Mouse (Mus musculus) lung, embryonic 15.5 days (tissue): ENCODE measurements around the gene Chst15. TPM values are rescaled to one million over a fixed set of nuclear protein-coding genes. Genes with fewer than 3 reads are reported as not detected.

ENCODE experiments used
- ATAC-seq: fragments of 200-750 bp; cut with Nextera tagmentation; 2 replicates; pipeline ENCODE4 v1.8.0; 2017; ENCODE audit warnings: moderate number of reproducible peaks, borderline replicate concordance; ENCODE audit not compliant: low FRiP score, low TSS enrichment; ENCODE audit errors: extremely low read depth
- H3K27ac ChIP-seq: fragments of 300-500 bp; sonication (generic); 2 replicates; pipeline ENCODE4 v1.5.1; 2015; ENCODE audit warnings: moderate library complexity, mild to moderate bottlenecking, inconsistent platforms
- H3K27me3 ChIP-seq: fragments of 300-500 bp; sonication (generic); 2 replicates; pipeline ENCODE4 v1.6.1; 2015; ENCODE audit warnings: inconsistent platforms
- H3K36me3 ChIP-seq: fragments of 300-500 bp; sonication (generic); 2 replicates; pipeline ENCODE4 v1.6.1; 2015; ENCODE audit warnings: inconsistent platforms
- H3K4me1 ChIP-seq: fragments of 300-500 bp; sonication (generic); 2 replicates; pipeline ENCODE4 v1.6.1; 2015; ENCODE audit warnings: inconsistent platforms
- H3K4me2 ChIP-seq: fragments of 300-500 bp; sonication (generic); 2 replicates; pipeline ENCODE4 v1.6.1; 2015; ENCODE audit warnings: inconsistent platforms, mild to moderate bottlenecking, moderate library complexity
- H3K4me3 ChIP-seq: fragments of 300-500 bp; sonication (generic); 2 replicates; pipeline ENCODE4 v1.5.1; 2015; ENCODE audit warnings: mild to moderate bottlenecking, inconsistent platforms
- H3K9ac ChIP-seq: fragments of 300-500 bp; sonication (generic); 2 replicates; pipeline ENCODE4 v1.6.1; 2015; ENCODE audit warnings: inconsistent platforms
- H3K9me3 ChIP-seq: fragments of 300-500 bp; sonication (generic); 2 replicates; pipeline ENCODE4 v1.6.1; 2016; ENCODE audit warnings: inconsistent platforms
- WGBS: fragments of 180-500 bp; shearing (Covaris S2); methylation state at CpG from one replicate; pipeline ENCODE4 v1.1.7; 2015; 5-methylcytosine and 5-hydroxymethylcytosine counted together
- polyA plus RNA-seq: library from polyadenylated mRNA; unstranded; fragments of >200 nt; fragmentation: Nextera tagmentation; extraction: Ambion mirVana; gene quantifications from 2 replicates; pipeline ENCODE4 v1.2.1, GENCODE M21; 2015

Chst15 gene
- polyA plus RNA-seq, 1 experiment from 2014 or later: 20.3 TPM

- no peak overlapping the region for H3K4me2 ChIP-seq
- no peak for ATAC-seq
- H3K9ac ChIP-seq: no peak overlapping the region
- no peak overlapping the region for H3K4me3 ChIP-seq
- no peaks in the 10 kb centered on the region for H3K36me3 ChIP-seq
- no peaks in the 10 kb centered on the region for H3K27me3 ChIP-seq
- no peak overlapping the region for H3K27ac ChIP-seq
- H3K4me1 ChIP-seq: peaks cover 28% of the 10 kb centered on the region
- 47% methylated on average over 10 of the region's 10 CpGs for WGBS
- H3K9me3 ChIP-seq: no peaks in the 10 kb centered on the region
Measured at GRCm38 (mm10) chr7:132249563-132250119, 67.4 kb downstream of the Chst15 start.

GRCm38 (mm10) chr7:132247567-132247966 lies 69.5 kb downstream of the Chst15 start:
- WGBS: 28% methylated on average over 11 of the region's 11 CpGs
- H3K4me2 ChIP-seq: no peak overlapping the region
- no peaks in the 10 kb centered on the region for H3K27me3 ChIP-seq
- no peak overlapping the region for H3K4me3 ChIP-seq
- no peaks in the 10 kb centered on the region for H3K36me3 ChIP-seq
- no peak overlapping the region for H3K9ac ChIP-seq
- peak overlapping the region; percentile 4; the same call in 1 of the 2 replicates for H3K27ac ChIP-seq
- ATAC-seq: peak; percentile 25; the same call in 1 of the 2 replicates
- H3K9me3 ChIP-seq: no peaks in the 10 kb centered on the region
- peaks cover 37% of the 10 kb centered on the region for H3K4me1 ChIP-seq

- WGBS: 74% methylated on average over 5 of the region's 5 CpGs
- H3K4me2 ChIP-seq: no peak overlapping the region
- H3K4me3 ChIP-seq: no peak overlapping the region
- peaks cover 37% of the 10 kb centered on the region for H3K4me1 ChIP-seq
- peaks cover 2% of the 10 kb centered on the region; the same call in 1 of the 2 replicates for H3K36me3 ChIP-seq
- H3K9me3 ChIP-seq: no peaks in the 10 kb centered on the region
- no peak overlapping the region for H3K9ac ChIP-seq
- H3K27me3 ChIP-seq: no peaks in the 10 kb centered on the region
- no peak for ATAC-seq
- peak overlapping the region; percentile 4; the same call in 1 of the 2 replicates for H3K27ac ChIP-seq
Measured at GRCm38 (mm10) chr7:132247091-132247490, 69.9 kb downstream of the Chst15 start.

GRCm38 (mm10) chr7:132245730-132246129 lies 71.3 kb downstream of the Chst15 start:
- Histone ChIP-seq H3K9me3 (no peaks in the 10 kb centered on the region), H3K4me3 (no peak overlapping the region), H3K4me1 (peaks cover 37% of the 10 kb centered on the region), H3K27me3 (no peaks in the 10 kb centered on the region), H3K27ac (0 out of 2 replicates have a peak overlapping the region, but pooled peaks have one; percentile 30), H3K4me2 (no peak overlapping the region), H3K9ac (no peak overlapping the region), H3K36me3 (peaks cover 14% of the 10 kb centered on the region; the same call in 1 of the 2 replicates)
- ATAC-seq: no peak
- 82% methylated on average over 6 of the region's 6 CpGs for WGBS

GRCm38 (mm10) chr7:132244637-132245036 lies 72.4 kb downstream of the Chst15 start:
- Histone ChIP-seq H3K9ac (no peak overlapping the region), H3K9me3 (no peaks in the 10 kb centered on the region), H3K4me1 (peaks cover 33% of the 10 kb centered on the region), H3K4me3 (no peak overlapping the region), H3K27ac (no peak overlapping the region), H3K4me2 (no peak overlapping the region), H3K36me3 (peaks cover 16% of the 10 kb centered on the region; the same call in 1 of the 2 replicates), H3K27me3 (no peaks in the 10 kb centered on the region)
- WGBS: 87% methylated on average over 14 of the region's 14 CpGs
- no peak for ATAC-seq

GRCm38 (mm10) chr7:132243225-132243624 lies 73.8 kb downstream of the Chst15 start:
- Histone ChIP-seq H3K27me3 (no peaks in the 10 kb centered on the region), H3K9ac (no peak overlapping the region), H3K9me3 (no peaks in the 10 kb centered on the region), H3K4me3 (no peak overlapping the region), H3K4me1 (peaks cover 39% of the 10 kb centered on the region), H3K27ac (peak overlapping the region; percentile 45), H3K36me3 (peaks cover 16% of the 10 kb centered on the region; the same call in 1 of the 2 replicates), H3K4me2 (no peak overlapping the region)
- ATAC-seq: peak; percentile 49; the same call in 1 of the 2 replicates
- WGBS: 32% methylated on average over 5 of the region's 5 CpGs

GRCm38 (mm10) chr7:132242617-132243141 lies 74.3 kb downstream of the Chst15 start:
- 35% methylated on average over 4 of the region's 4 CpGs for WGBS
- peak; percentile 53 for ATAC-seq
- H3K27ac ChIP-seq: peak overlapping the region; percentile 45

GRCm38 (mm10) chr7:132238921-132239320 lies 78.1 kb downstream of the Chst15 start:
- peaks cover 41% of the 10 kb centered on the region for H3K4me1 ChIP-seq

More at GRCm38 (mm10) chr7:132242617-132243141, 74.3 kb downstream of the Chst15 start:
- H3K36me3 ChIP-seq: peaks cover 16% of the 10 kb centered on the region; the same call in 1 of the 2 replicates
- no peaks in the 10 kb centered on the region for H3K9me3 ChIP-seq
- no peak overlapping the region for H3K9ac ChIP-seq
- H3K4me1 ChIP-seq: peaks cover 39% of the 10 kb centered on the region
- no peak overlapping the region for H3K4me2 ChIP-seq
- H3K4me3 ChIP-seq: no peak overlapping the region
- no peaks in the 10 kb centered on the region for H3K27me3 ChIP-seq

GRCm38 (mm10) chr7:132237191-132237590 lies 79.8 kb downstream of the Chst15 start:
- H3K9ac ChIP-seq: no peak overlapping the region
- H3K4me2 ChIP-seq: no peak overlapping the region
- H3K4me3 ChIP-seq: no peak overlapping the region
- H3K27ac ChIP-seq: 0 out of 2 replicates have a peak overlapping the region, but pooled peaks have one; percentile 25
- no peaks in the 10 kb centered on the region for H3K27me3 ChIP-seq
- H3K36me3 ChIP-seq: peaks cover 19% of the 10 kb centered on the region; the same call in 1 of the 2 replicates
- H3K4me1 ChIP-seq: peaks cover 28% of the 10 kb centered on the region
- H3K9me3 ChIP-seq: no peaks in the 10 kb centered on the region
- ATAC-seq: peak; percentile 4; the same call in 1 of the 2 replicates
- WGBS: 31% methylated on average over 4 of the region's 4 CpGs

More at GRCm38 (mm10) chr7:132238921-132239320, 78.1 kb downstream of the Chst15 start:
- Histone ChIP-seq H3K27ac (no peak overlapping the region), H3K4me2 (no peak overlapping the region), H3K9me3 (no peaks in the 10 kb centered on the region), H3K9ac (no peak overlapping the region), H3K27me3 (no peaks in the 10 kb centered on the region), H3K36me3 (peaks cover 20% of the 10 kb centered on the region; the same call in 1 of the 2 replicates), H3K4me3 (no peak overlapping the region)
- ATAC-seq: no peak
- WGBS: 62% methylated on average over 3 of the region's 3 CpGs

- Histone ChIP-seq H3K4me1 (peaks cover 28% of the 10 kb centered on the region), H3K27ac (no peak overlapping the region), H3K4me3 (no peak overlapping the region), H3K4me2 (no peak overlapping the region), H3K36me3 (0 out of 2 replicates have a peak, but pooled peaks cover 16% of the 10 kb centered on the region), H3K9me3 (no peaks in the 10 kb centered on the region), H3K9ac (no peak overlapping the region), H3K27me3 (no peaks in the 10 kb centered on the region)
- 49% methylated on average over 8 of the region's 8 CpGs for WGBS
- no peak for ATAC-seq
Measured at GRCm38 (mm10) chr7:132236789-132237188, 80.2 kb downstream of the Chst15 start.

- Histone ChIP-seq H3K4me3 (no peak overlapping the region), H3K4me2 (no peak overlapping the region), H3K9ac (no peak overlapping the region), H3K36me3 (0 out of 2 replicates have a peak, but pooled peaks cover 4% of the 10 kb centered on the region), H3K9me3 (no peaks in the 10 kb centered on the region), H3K27me3 (no peaks in the 10 kb centered on the region), H3K27ac (no peak overlapping the region), H3K4me1 (peaks cover 26% of the 10 kb centered on the region)
- 62% methylated on average over 3 of the region's 3 CpGs for WGBS
- ATAC-seq: no peak
Measured at GRCm38 (mm10) chr7:132234250-132234649, 82.8 kb downstream of the Chst15 start.

GRCm38 (mm10) chr7:132233732-132234131 lies 83.3 kb downstream of the Chst15 start:
- 0 out of 2 replicates have a peak, but pooled peaks cover 4% of the 10 kb centered on the region for H3K36me3 ChIP-seq
- peaks cover 20% of the 10 kb centered on the region for H3K4me1 ChIP-seq
- ATAC-seq: no peak
- H3K27ac ChIP-seq: no peak overlapping the region
- no peaks in the 10 kb centered on the region for H3K9me3 ChIP-seq
- H3K9ac ChIP-seq: no peak overlapping the region
- no peak overlapping the region for H3K4me3 ChIP-seq
- no peak overlapping the region for H3K4me2 ChIP-seq
- H3K27me3 ChIP-seq: no peaks in the 10 kb centered on the region
- WGBS: 79% methylated on average over 4 of the region's 4 CpGs
